27 mouse cellular contexts compared by ENCODE assay signal in genomic region chr13:35807525-35807924, GRCm38 (mm10).
DNase-seq lines count a peak whose midpoint lies in the region; ATAC-seq and TF ChIP-seq lines count a peak whose summit lies in the region.
"Had no signal": no experiment of that assay in that cellular context is flagged by ENCODE, and none has a peak within 500 bp of the region (broad histone marks: within the 10 kb centered on the region; RNA-seq: fewer than 3 reads in every experiment).

No protein-coding gene starts in this region.

- 0 out of 2 replicates have a peak, but pooled peaks cover 3% of the 10 kb centered on the region for H3K9me3 ChIP-seq in heart, embryonic 12.5 days (replicated peaks)
- H3K9me3 ChIP-seq in MEL (replicated peaks; ENCODE audit: insufficient read depth, low read length), result no peaks in the 10 kb centered on the region
- no peaks in the 10 kb centered on the region for H3K9me3 ChIP-seq in liver, embryonic 11.5 days (ENCODE audit: control insufficient read depth, low read length)
- H3K9me3 ChIP-seq in liver, embryonic 16.5 days (replicated peaks; ENCODE audit: control insufficient read depth, low read length), result no peaks in the 10 kb centered on the region
- H3K9me3 ChIP-seq: forebrain, embryonic 13.5 days; intestine, embryonic 15.5 days; lung, embryonic 15.5 days; neural tube, embryonic 12.5 days had no signal

- 44% methylated on average over 4 of the region's 4 CpGs for WGBS in heart, embryonic 12.5 days
- WGBS in liver, embryonic 11.5 days, result 57% methylated on average over 4 of the region's 4 CpGs
- 46% methylated on average over 4 of the region's 4 CpGs for WGBS in liver, embryonic 16.5 days (ENCODE audit: insufficient replicate concordance)

- H3K36me3 ChIP-seq in heart, embryonic 12.5 days, result 0 out of 2 replicates have a peak, but pooled peaks cover under 1% of the 10 kb centered on the region
- H3K36me3 ChIP-seq in MEL (ENCODE audit: control insufficient read depth in 1 of 2, insufficient read depth in 2 of 2, low read length in 2 of 2), result peaks cover 0 to 41% of the 10 kb centered on the region in 2 experiments; a peak in 2 of 4 replicates
- no peaks in the 10 kb centered on the region for H3K36me3 ChIP-seq in liver, embryonic 11.5 days (ENCODE audit: control insufficient read depth, insufficient read depth, low read length)
- no peaks in the 10 kb centered on the region for H3K36me3 ChIP-seq in liver, embryonic 16.5 days (ENCODE audit: control insufficient read depth, insufficient read depth)
- H3K36me3 ChIP-seq: hindbrain, embryonic 12.5 days; intestine, embryonic 15.5 days; lung, embryonic 15.5 days; midbrain, embryonic 12.5 days; neural tube, embryonic 12.5 days had no signal

- TF ChIP-seq EP300 in MEL (IDR thresholded peaks at IDR 0.05; ENCODE audit: low read depth in 1 of 2, low read length in 2 of 2), result peak; percentile 26 to 48; a peak in 1 of 4 replicates

- no peak overlapping the region for H3K4me3 ChIP-seq in heart, embryonic 12.5 days
- no peak overlapping the region for H3K4me3 ChIP-seq in MEL (ENCODE audit: control insufficient read depth in 1 of 2, insufficient read depth in 1 of 2, low read depth in 2 of 2, low read length in 2 of 2)
- no peak overlapping the region for H3K4me3 ChIP-seq in liver, embryonic 11.5 days (ENCODE audit: low read depth, low read length)
- H3K4me3 ChIP-seq in liver, embryonic 16.5 days (ENCODE audit: low read depth, low read length), result no peak overlapping the region
- H3K4me3 ChIP-seq: forebrain, embryonic 13.5 days; hindbrain, embryonic 12.5 days; intestine, embryonic 15.5 days; lung, embryonic 15.5 days; midbrain, embryonic 12.5 days; myocyte; neural tube, embryonic 12.5 days had no signal

- no peak for DNase-seq in heart, postnatal 4 days
- peak; percentile 66 for DNase-seq in MEL (ENCODE audit: low read depth, low spot score)
- DNase-seq in liver, embryonic 11.5 days (ENCODE audit: low spot score), result no peak
- no peak for DNase-seq in embryo, embryonic 9.5 days (ENCODE audit: extremely low spot score)
- no peak for DNase-seq in urinary bladder, postnatal 4 days (ENCODE audit: low spot score in 2 of 2)
- DNase-seq in adrenal gland, adult 2 months, result no peak
- DNase-seq: adrenal gland, postnatal 10 days; cerebellum, adult 9-10 months; gastrocnemius, postnatal 36 days; heart, adult 18-20 months; kidney, adult 8-10 months; kidney, postnatal 4 days; left cerebral cortex, postnatal 4 days; thymus, adult 2 months; thymus, postnatal 36 days had no signal

- peaks cover 54% of the 10 kb centered on the region for H3K4me1 ChIP-seq in heart, embryonic 12.5 days (replicated peaks)
- H3K4me1 ChIP-seq in MEL (ENCODE audit: control insufficient read depth in 1 of 2, insufficient read depth in 2 of 2, low read length in 2 of 2), result peaks cover 22 to 37% of the 10 kb centered on the region in 2 experiments
- peaks cover 48% of the 10 kb centered on the region for H3K4me1 ChIP-seq in liver, embryonic 11.5 days (replicated peaks; ENCODE audit: control insufficient read depth, insufficient read depth, low read length)
- peaks cover 36% of the 10 kb centered on the region for H3K4me1 ChIP-seq in liver, embryonic 16.5 days (ENCODE audit: control insufficient read depth, low read depth, low read length)
- H3K4me1 ChIP-seq: intestine, embryonic 15.5 days had no signal

- TF ChIP-seq CTCF in MEL (IDR thresholded peaks at IDR 0.05 in 2 of 3, conservative IDR thresholded peaks at IDR 0.05 in 1 of 3; ENCODE audit: control insufficient read depth in 1 of 3, insufficient read depth in 1 of 3, low read depth in 2 of 3, low read length in 3 of 3, poor library complexity in 1 of 3, severe bottlenecking in 1 of 3), result no peak

- TF ChIP-seq POLR2A in MEL (IDR thresholded peaks at IDR 0.05; ENCODE audit: control insufficient read depth in 1 of 2, insufficient read depth in 1 of 2, low read depth in 1 of 2, low read length in 2 of 2, poor library complexity in 1 of 2), result no peak

- H3K79me2 ChIP-seq in MEL (ENCODE audit: control insufficient read depth, insufficient read depth, low read length, poor library complexity), result peaks cover 44% of the 10 kb centered on the region

- no peak overlapping the region for H3K4me2 ChIP-seq in heart, embryonic 12.5 days
- H3K4me2 ChIP-seq in liver, embryonic 11.5 days, result peak overlapping the region; percentile 39
- H3K4me2 ChIP-seq in liver, embryonic 16.5 days (ENCODE audit: low read depth, low read length), result no peak overlapping the region
- H3K4me2 ChIP-seq: forebrain, embryonic 13.5 days; hindbrain, embryonic 12.5 days; intestine, embryonic 15.5 days; lung, embryonic 15.5 days; midbrain, embryonic 12.5 days; neural tube, embryonic 12.5 days had no signal

- no peak for TF ChIP-seq RAD21 in MEL (IDR thresholded peaks at IDR 0.05; ENCODE audit: low read depth, low read length)

- no peak overlapping the region for H3K27ac ChIP-seq in heart, embryonic 12.5 days (ENCODE audit: poor library complexity, severe bottlenecking)
- H3K27ac ChIP-seq in MEL (ENCODE audit: control insufficient read depth, low read depth, low read length), result 0 out of 2 replicates have a peak overlapping the region, but pooled peaks have one; percentile 1
- H3K27ac ChIP-seq in liver, embryonic 11.5 days (ENCODE audit: low read depth, low read length), result no peak overlapping the region
- no peak overlapping the region for H3K27ac ChIP-seq in liver, embryonic 16.5 days (ENCODE audit: low read length)
- H3K27ac ChIP-seq: forebrain, embryonic 13.5 days; hindbrain, embryonic 12.5 days; hindbrain, postnatal 0 days; intestine, embryonic 15.5 days; kidney, postnatal 0 days; lung, embryonic 15.5 days; midbrain, embryonic 12.5 days; neural tube, embryonic 12.5 days had no signal

- ATAC-seq in heart, embryonic 12.5 days (ENCODE audit: insufficient number of reproducible peaks, low FRiP score), result peak; percentile 68; the same call in 1 of the 2 replicates
- ATAC-seq in liver, embryonic 11.5 days (replicated peaks; ENCODE audit: low FRiP score), result peak; percentile 73
- ATAC-seq in liver, embryonic 16.5 days (ENCODE audit: low read depth), result peak; percentile 75
- ATAC-seq: forebrain, embryonic 13.5 days; hindbrain, postnatal 0 days; intestine, embryonic 15.5 days had no signal

- no peak overlapping the region for H3K9ac ChIP-seq in heart, embryonic 12.5 days
- no peak overlapping the region for H3K9ac ChIP-seq in MEL (ENCODE audit: control insufficient read depth, low read depth, low read length, poor library complexity, severe bottlenecking)
- H3K9ac ChIP-seq in liver, embryonic 11.5 days (ENCODE audit: low read depth, low read length), result no peak overlapping the region
- H3K9ac ChIP-seq in liver, embryonic 16.5 days (ENCODE audit: low read depth, low read length), result no peak overlapping the region
- H3K9ac ChIP-seq: forebrain, embryonic 13.5 days; hindbrain, embryonic 12.5 days; intestine, embryonic 15.5 days; lung, embryonic 15.5 days; midbrain, embryonic 12.5 days; neural tube, embryonic 12.5 days had no signal

- H3K27me3 ChIP-seq in heart, embryonic 12.5 days (replicated peaks), result no peaks in the 10 kb centered on the region
- H3K27me3 ChIP-seq in MEL (ENCODE audit: control insufficient read depth in 1 of 2, insufficient read depth in 2 of 2, low read length in 2 of 2), result no peaks in the 10 kb centered on the region
- no peaks in the 10 kb centered on the region for H3K27me3 ChIP-seq in liver, embryonic 11.5 days (replicated peaks; ENCODE audit: control insufficient read depth, insufficient read depth, low read length)
- H3K27me3 ChIP-seq in liver, embryonic 16.5 days (ENCODE audit: control insufficient read depth, insufficient read depth, low read depth, low read length), result no peaks in the 10 kb centered on the region
- H3K27me3 ChIP-seq: CH12.LX; forebrain, embryonic 13.5 days; hindbrain, embryonic 12.5 days; intestine, embryonic 15.5 days; lung, embryonic 15.5 days; midbrain, embryonic 12.5 days; neural tube, embryonic 12.5 days had no signal

TF ChIP-seq in MEL, 35 proteins besides CTCF, POLR2A, EP300 and RAD21:
- TF ChIP-seq TAL1 (IDR thresholded peaks at IDR 0.05; ENCODE audit: low read length) (peak; percentile 36; the same call in 1 of the 2 replicates), TBP (IDR thresholded peaks at IDR 0.05; ENCODE audit: low read depth, low read length) (peak; percentile 69), HCFC1 (IDR thresholded peaks at IDR 0.05; ENCODE audit: low read depth, low read length) (no peak), ETS1 (IDR thresholded peaks at IDR 0.05; ENCODE audit: low read depth, low read length) (peak; percentile 59), SIN3A (IDR thresholded peaks at IDR 0.05; ENCODE audit: low read length) (0 out of 2 replicates have a peak, but pooled peaks have one; percentile 17), GATA1 (IDR thresholded peaks at IDR 0.05; ENCODE audit: low read depth, low read length) (peak; percentile 53; the same call in 1 of the 2 replicates), GABPA (IDR thresholded peaks at IDR 0.05; ENCODE audit: low read depth, low read length) (no peak), TCF12 (IDR thresholded peaks at IDR 0.05; ENCODE audit: low read depth, low read length) (peak; percentile 24; the same call in 1 of the 2 replicates)
